Mouse (Mus musculus) hindbrain, embryonic 10.5 days (tissue): ENCODE measurements around the gene Il1rn. TPM values are rescaled to one million over a fixed set of nuclear protein-coding genes. Genes with fewer than 3 reads are reported as not detected.

ENCODE experiments used
- DNase-seq: peaks from one replicate; pipeline ENCODE4 v3.0.0-alpha.2; 2017; ENCODE audit warnings: low spot score
- H3K27ac ChIP-seq: fragments of 300-500 bp; sonication (generic); 2 replicates; pipeline ENCODE4 v1.5.1; 2016; ENCODE audit warnings: mild to moderate bottlenecking, moderate library complexity
- H3K27me3 ChIP-seq: fragments of 300-500 bp; sonication (generic); 2 replicates; pipeline ENCODE4 v1.6.1; 2016; ENCODE audit warnings: mild to moderate bottlenecking; ENCODE audit not compliant: poor library complexity, insufficient read depth, severe bottlenecking
- H3K36me3 ChIP-seq: fragments of 300-500 bp; sonication (generic); 2 replicates; pipeline ENCODE4 v1.6.1; 2016; ENCODE audit warnings: mild to moderate bottlenecking, moderate library complexity
- H3K4me1 ChIP-seq: fragments of 300-500 bp; sonication (generic); replicated peaks from 2 replicates; pipeline ENCODE4 v1.6.1; 2016; ENCODE audit warnings: mild to moderate bottlenecking
- H3K4me3 ChIP-seq: fragments of 300-500 bp; sonication (generic); 2 replicates; pipeline ENCODE4 v1.5.1; 2016; ENCODE audit warnings: mild to moderate bottlenecking, moderate library complexity
- H3K9me3 ChIP-seq: fragments of 300-500 bp; sonication (generic); 2 replicates; pipeline ENCODE4 v1.6.1; 2016; ENCODE audit warnings: mild to moderate bottlenecking, moderate library complexity
- WGBS: fragments of 180-500 bp; shearing (Covaris S2); methylation state at CpG from one replicate; pipeline ENCODE4 v1.1.7; 2016; 5-methylcytosine and 5-hydroxymethylcytosine counted together
- polyA plus RNA-seq: library from polyadenylated mRNA; unstranded; fragments of >200 nt; fragmentation: Nextera tagmentation; extraction: Ambion mirVana; gene quantifications from 2 replicates; pipeline ENCODE4 v1.2.1, GENCODE M21; 2016

The Il1rn gene
- polyA plus RNA-seq, 1 experiment from 2014 or later: 0.08 TPM

GRCm38 (mm10) chr2:24353042-24353441 lies 16.4 kb downstream of the Il1rn start:
- WGBS: 93% methylated on average over 2 of the region's 2 CpGs
- no peaks in the 10 kb centered on the region for H3K27me3 ChIP-seq
- no peaks in the 10 kb centered on the region for H3K36me3 ChIP-seq
- no peak overlapping the region for H3K4me3 ChIP-seq
- no peaks in the 10 kb centered on the region for H3K9me3 ChIP-seq
- H3K4me1 ChIP-seq: no peaks in the 10 kb centered on the region
- DNase-seq: no peak
- no peak overlapping the region for H3K27ac ChIP-seq

- no peak for DNase-seq
- WGBS: 20% methylated on average over 1 of the region's 1 CpGs
- Histone ChIP-seq H3K27ac (no peak overlapping the region), H3K27me3 (no peaks in the 10 kb centered on the region), H3K4me1 (no peaks in the 10 kb centered on the region), H3K36me3 (no peaks in the 10 kb centered on the region), H3K4me3 (no peak overlapping the region), H3K9me3 (no peaks in the 10 kb centered on the region)
Observed at GRCm38 (mm10) chr2:24357642-24358041, 21.0 kb downstream of the Il1rn start.

DNA sequence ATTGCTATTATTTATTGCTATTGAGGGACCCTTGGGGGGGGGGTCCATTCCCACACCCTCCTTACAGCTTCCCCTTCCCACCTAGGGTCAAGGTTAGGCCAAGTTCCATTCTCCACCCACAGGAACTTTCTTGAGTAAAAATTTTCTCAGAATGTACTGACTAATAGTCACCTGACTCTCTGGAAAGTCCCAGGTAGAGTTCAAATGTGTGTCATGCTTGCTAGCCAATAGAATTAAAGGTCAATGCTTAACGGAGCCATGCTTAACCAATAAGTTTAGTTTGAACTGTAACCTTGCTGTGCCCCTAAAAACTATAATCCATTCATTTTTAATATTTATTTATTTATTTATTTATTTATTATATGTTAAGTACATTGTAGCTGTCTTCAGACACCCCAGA lies 22.7 kb downstream of the Il1rn start:
- Histone ChIP-seq H3K27me3 (no peaks in the 10 kb centered on the region), H3K4me1 (no peaks in the 10 kb centered on the region), H3K4me3 (no peak overlapping the region), H3K36me3 (no peaks in the 10 kb centered on the region), H3K9me3 (no peaks in the 10 kb centered on the region), H3K27ac (no peak overlapping the region)
- no peak for DNase-seq
- 93% methylated on average over 1 of the region's 1 CpGs for WGBS

DNA sequence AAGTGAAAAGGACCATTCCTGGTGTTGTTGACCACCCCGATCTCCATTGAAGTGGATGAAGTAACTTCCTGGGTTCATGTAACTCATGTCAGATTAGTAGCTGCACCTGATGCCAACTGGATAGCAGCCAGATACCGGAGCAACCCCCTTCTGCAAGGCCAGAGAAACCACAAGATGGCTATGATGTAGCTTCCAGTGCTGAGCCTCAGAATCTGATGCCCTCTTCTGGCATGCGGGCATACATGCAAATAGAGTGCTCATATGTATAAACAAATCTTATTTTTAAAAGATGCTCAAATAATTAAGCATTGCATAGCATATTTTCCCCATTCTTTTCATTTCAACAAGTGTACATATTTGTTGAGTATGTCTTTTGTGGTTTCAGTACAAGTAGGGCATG lies 27.2 kb downstream of the Il1rn start:
- H3K36me3 ChIP-seq: no peaks in the 10 kb centered on the region
- H3K9me3 ChIP-seq: no peaks in the 10 kb centered on the region
- H3K27me3 ChIP-seq: peaks cover 26% of the 10 kb centered on the region
- 83% methylated on average over 3 of the region's 3 CpGs for WGBS
- DNase-seq: no peak
- no peak overlapping the region for H3K27ac ChIP-seq
- no peak overlapping the region for H3K4me3 ChIP-seq
- H3K4me1 ChIP-seq: peaks cover 9% of the 10 kb centered on the region

- no peak overlapping the region for H3K27ac ChIP-seq
- no peak for DNase-seq
- H3K27me3 ChIP-seq: peaks cover 28% of the 10 kb centered on the region
- H3K36me3 ChIP-seq: no peaks in the 10 kb centered on the region
- H3K4me1 ChIP-seq: peaks cover 9% of the 10 kb centered on the region
- WGBS: 78% methylated on average over 12 of the region's 12 CpGs
- no peak overlapping the region for H3K4me3 ChIP-seq
- no peaks in the 10 kb centered on the region for H3K9me3 ChIP-seq
Observed at GRCm38 (mm10) chr2:24366214-24366975, 29.7 kb downstream of the Il1rn start.

GRCm38 (mm10) chr2:24367030-24367894 lies 30.6 kb downstream of the Il1rn start, which contains the start of gene Psd4:
Psd4 (plus strand) TSS chr2:24367580.
- WGBS: 5% methylated on average over 47 of the region's 47 CpGs
- H3K9me3 ChIP-seq: no peaks in the 10 kb centered on the region
- DNase-seq: peak; percentile 44
- peaks cover 28% of the 10 kb centered on the region for H3K27me3 ChIP-seq
- H3K27ac ChIP-seq: peak within 1 kb of the TSS; percentile 45; the same call in 1 of the 2 replicates
- H3K4me1 ChIP-seq: peaks cover 9% of the 10 kb centered on the region
- H3K4me3 ChIP-seq: peak within 1 kb of the TSS; percentile 53
- H3K36me3 ChIP-seq: no peaks in the 10 kb centered on the region

- no peak overlapping the region for H3K27ac ChIP-seq
Observed at GRCm38 (mm10) chr2:24367895-24368261, 31.2 kb downstream of the Il1rn start.

DNA sequence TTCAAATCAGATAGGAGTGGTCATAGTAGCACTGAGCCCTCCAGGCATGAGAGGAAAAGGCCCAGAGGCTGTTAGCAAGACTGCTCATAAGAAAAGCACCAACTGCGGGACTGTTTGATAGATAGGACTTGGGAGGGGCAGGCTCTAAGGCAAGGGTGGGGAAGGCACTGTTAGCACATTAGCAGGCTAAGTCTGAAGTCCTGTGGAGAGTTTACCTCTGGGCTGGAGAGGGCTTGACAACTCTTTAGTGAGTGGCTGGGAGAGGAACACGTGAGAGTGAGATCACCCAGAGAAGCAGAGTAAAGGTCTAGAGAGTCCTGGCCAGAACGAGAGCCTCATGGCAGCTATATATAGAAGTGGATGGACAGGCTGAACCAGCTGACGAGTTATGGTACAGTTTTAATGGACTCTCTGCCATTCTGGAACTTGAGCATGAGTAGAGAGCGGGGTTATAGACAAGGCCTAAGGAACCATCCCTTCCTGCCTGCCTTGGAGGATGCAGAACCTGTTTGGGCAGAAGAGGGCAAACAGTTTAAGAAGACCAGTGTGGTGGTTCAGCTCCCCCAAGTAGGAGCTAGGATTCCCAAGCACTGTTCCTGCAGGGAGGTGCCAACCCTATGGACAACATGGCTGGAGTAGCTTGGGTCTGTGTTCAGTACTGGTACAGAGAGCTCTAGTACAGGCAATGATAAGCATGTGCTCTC lies 42.2 kb downstream of the Il1rn start:
- no peak for DNase-seq
- 84% methylated on average over 5 of the region's 5 CpGs for WGBS
- H3K36me3 ChIP-seq: no peaks in the 10 kb centered on the region
- no peak overlapping the region for H3K27ac ChIP-seq
- no peaks in the 10 kb centered on the region for H3K4me1 ChIP-seq
- H3K27me3 ChIP-seq: no peaks in the 10 kb centered on the region
- H3K4me3 ChIP-seq: no peak overlapping the region
- no peaks in the 10 kb centered on the region for H3K9me3 ChIP-seq

More at GRCm38 (mm10) chr2:24367895-24368261, 31.2 kb downstream of the Il1rn start:
- H3K36me3 ChIP-seq: no peaks in the 10 kb centered on the region
- peaks cover 28% of the 10 kb centered on the region for H3K27me3 ChIP-seq
- no peak for DNase-seq
- no peaks in the 10 kb centered on the region for H3K9me3 ChIP-seq
- H3K4me1 ChIP-seq: peaks cover 9% of the 10 kb centered on the region
- WGBS: 78% methylated on average over 4 of the region's 4 CpGs
- peak overlapping the region; percentile 53 for H3K4me3 ChIP-seq

DNA sequence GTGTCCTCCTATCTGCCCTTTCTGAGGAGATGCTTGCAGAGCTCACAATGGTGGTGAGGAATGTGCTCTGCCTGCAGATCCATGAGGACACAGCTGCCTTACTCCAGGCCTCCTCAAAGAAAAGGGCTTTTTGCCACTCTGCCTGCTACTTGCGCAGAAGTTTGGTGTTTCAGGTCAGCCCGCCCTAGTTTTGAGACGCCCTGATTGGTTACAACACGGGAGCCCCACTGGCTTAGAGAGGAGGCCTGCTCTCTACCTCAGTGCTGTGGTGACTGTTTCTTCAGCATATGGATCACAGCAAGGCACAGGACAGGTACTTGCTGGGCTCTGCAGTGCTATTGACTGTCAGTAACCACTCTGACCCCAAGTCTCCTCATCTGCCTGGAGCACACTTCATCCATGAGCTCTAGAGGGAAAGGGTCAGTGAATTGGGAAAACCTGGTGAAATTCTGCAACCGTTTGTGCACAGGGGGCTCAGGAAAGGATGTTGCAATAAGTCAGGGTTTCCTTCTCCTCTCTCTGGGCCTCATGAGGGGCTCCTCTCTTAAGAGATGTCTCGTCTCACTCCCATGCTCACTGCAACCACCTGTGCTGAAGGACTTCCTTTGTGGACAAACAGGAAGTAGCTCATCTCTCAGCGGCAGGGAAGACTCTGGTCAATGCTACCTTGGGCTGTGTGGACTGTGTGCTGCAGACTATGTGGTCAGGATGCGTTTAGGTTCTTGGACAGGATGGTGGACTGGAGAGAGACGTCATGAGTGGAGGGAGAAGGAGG lies 46.0 kb downstream of the Il1rn start:
- H3K4me3 ChIP-seq: no peak overlapping the region
- H3K27ac ChIP-seq: no peak overlapping the region
- no peak for DNase-seq
- no peaks in the 10 kb centered on the region for H3K4me1 ChIP-seq
- H3K36me3 ChIP-seq: no peaks in the 10 kb centered on the region
- no peaks in the 10 kb centered on the region for H3K27me3 ChIP-seq
- no peaks in the 10 kb centered on the region for H3K9me3 ChIP-seq
- WGBS: 77% methylated on average over 9 of the region's 9 CpGs

DNA sequence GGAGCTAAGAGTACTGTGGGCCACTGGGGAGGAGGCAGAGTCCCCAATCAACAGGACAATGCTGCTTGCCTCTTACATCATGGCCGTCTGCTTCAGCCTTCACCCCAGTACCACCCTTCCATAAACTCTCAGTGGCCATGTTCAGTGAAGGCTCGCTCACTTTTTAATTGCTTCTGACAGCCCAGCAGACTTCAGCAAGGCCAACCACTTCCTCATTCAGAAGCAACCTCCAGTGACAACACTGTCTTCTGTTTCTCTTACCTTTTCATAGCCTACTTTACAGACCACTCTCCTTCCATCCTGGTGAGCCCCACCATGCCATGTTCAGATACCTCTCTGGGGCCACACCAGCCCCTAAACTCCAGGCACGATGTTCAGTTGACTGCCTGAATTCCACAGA lies 47.0 kb downstream of the Il1rn start:
- no peaks in the 10 kb centered on the region for H3K27me3 ChIP-seq
- 82% methylated on average over 3 of the region's 3 CpGs for WGBS
- no peak for DNase-seq
- H3K9me3 ChIP-seq: no peaks in the 10 kb centered on the region
- H3K36me3 ChIP-seq: no peaks in the 10 kb centered on the region
- H3K4me3 ChIP-seq: no peak overlapping the region
- no peaks in the 10 kb centered on the region for H3K4me1 ChIP-seq
- no peak overlapping the region for H3K27ac ChIP-seq

GRCm38 (mm10) chr2:24384393-24384792 lies 47.7 kb downstream of the Il1rn start:
- DNase-seq: no peak
- H3K9me3 ChIP-seq: no peaks in the 10 kb centered on the region

More at GRCm38 (mm10) chr2:24384393-24384792, 47.7 kb downstream of the Il1rn start:
- H3K27me3 ChIP-seq: no peaks in the 10 kb centered on the region
- H3K4me3 ChIP-seq: no peak overlapping the region
- H3K27ac ChIP-seq: no peak overlapping the region
- no peaks in the 10 kb centered on the region for H3K36me3 ChIP-seq
- H3K4me1 ChIP-seq: no peaks in the 10 kb centered on the region
